ENCODE assay signal across 17 mouse cellular contexts in the genomic region with DNA sequence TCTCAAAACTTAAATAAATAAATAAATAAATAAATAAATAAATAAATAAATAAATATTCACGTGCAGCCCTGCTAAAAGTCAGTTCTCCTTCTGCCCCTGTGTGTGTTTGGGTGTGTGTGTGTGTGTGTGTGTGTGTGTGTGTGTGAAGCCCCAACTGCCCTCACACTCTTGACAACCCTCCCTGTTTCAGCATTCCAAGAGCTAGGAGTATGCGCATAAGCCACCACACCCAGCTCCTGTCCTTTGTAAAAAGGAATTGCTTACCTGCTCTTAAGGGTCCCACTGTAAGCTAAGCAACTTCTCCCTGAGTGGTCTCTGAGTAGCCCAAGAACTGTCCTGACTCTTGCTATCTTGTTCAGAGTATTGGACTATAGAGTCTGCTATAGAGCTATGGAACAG.
"Had no signal": no experiment of that assay in that cellular context is flagged by ENCODE, and none has a peak within 500 bp of the region (broad histone marks: within the 10 kb centered on the region; RNA-seq: fewer than 3 reads in every experiment).

No protein-coding gene starts in this region.

- H3K4me1 ChIP-seq: neural tube, embryonic 12.5 days; neural tube, embryonic 13.5 days; neural tube, embryonic 15.5 days; stomach, embryonic 15.5 days had no signal

- DNase-seq: retina, postnatal 1 day; right cerebral cortex, adult 18-20 months; right cerebral cortex, postnatal 14 days; right cerebral cortex, postnatal 25 days; right cerebral cortex, postnatal 4 days; spleen, adult 18-20 months; thymus, adult 18-20 months; thymus, adult 2 months; thymus, postnatal 14 days; thymus, postnatal 25 days; thymus, postnatal 36 days; thymus, postnatal 4 days had no signal

- H3K9ac ChIP-seq: neural tube, embryonic 12.5 days; neural tube, embryonic 13.5 days; neural tube, embryonic 15.5 days; stomach, embryonic 15.5 days had no signal

- H3K9me3 ChIP-seq: neural tube, embryonic 12.5 days; neural tube, embryonic 13.5 days; neural tube, embryonic 15.5 days; stomach, embryonic 15.5 days had no signal

- H3K4me2 ChIP-seq: neural tube, embryonic 12.5 days; neural tube, embryonic 13.5 days; neural tube, embryonic 15.5 days; stomach, embryonic 15.5 days had no signal

- H3K36me3 ChIP-seq: neural tube, embryonic 12.5 days; neural tube, embryonic 13.5 days; neural tube, embryonic 15.5 days; stomach, embryonic 15.5 days had no signal

- H3K27me3 ChIP-seq: neural tube, embryonic 12.5 days; neural tube, embryonic 13.5 days; neural tube, embryonic 15.5 days; stomach, embryonic 15.5 days had no signal

- H3K27ac ChIP-seq: neural tube, embryonic 12.5 days; neural tube, embryonic 13.5 days; neural tube, embryonic 15.5 days; stomach, embryonic 15.5 days; stomach, postnatal 0 days had no signal

- H3K4me3 ChIP-seq: neural tube, embryonic 12.5 days; neural tube, embryonic 13.5 days; neural tube, embryonic 15.5 days; stomach, embryonic 15.5 days had no signal
